Comparison of ENCODE assay signal across 30 mouse cellular contexts in genomic region chr5:34246443-34246842, GRCm38 (mm10). TPM values are rescaled to one million over a fixed set of nuclear protein-coding genes. Genes with fewer than 3 reads are reported as not detected.
"Had no signal": no experiment of that assay in that cellular context is flagged by ENCODE, and none has a peak within 500 bp of the region (broad histone marks: within the 10 kb centered on the region; RNA-seq: fewer than 3 reads in every experiment).

No protein-coding gene starts in this region.

- DNase-seq: cerebellum, postnatal 36 days; embryo, embryonic 11 days; forebrain, postnatal 0 days; gastrocnemius, adult 2 months; gastrocnemius, postnatal 10 days; gastrocnemius, postnatal 14 days; gastrocnemius, postnatal 25 days; gastrocnemius, postnatal 36 days; heart, adult 11 months; heart, adult 18-20 months; heart, adult 2 months had no signal

- ATAC-seq: forebrain, embryonic 13.5 days; forebrain, embryonic 14.5 days; forebrain, embryonic 15.5 days; forebrain, embryonic 16.5 days; forebrain, postnatal 0 days had no signal

- H3K27ac ChIP-seq: embryonic facial prominence, embryonic 10.5 days; embryonic facial prominence, embryonic 12.5 days; embryonic facial prominence, embryonic 13.5 days; embryonic facial prominence, embryonic 15.5 days; forebrain, embryonic 10.5 days; forebrain, embryonic 12.5 days; forebrain, embryonic 13.5 days; forebrain, embryonic 15.5 days; gastrocnemius, adult 2 months; heart, adult 2 months; heart, embryonic 10.5 days had no signal

- H3K27me3 ChIP-seq: embryonic facial prominence, embryonic 12.5 days; embryonic facial prominence, embryonic 13.5 days; embryonic facial prominence, embryonic 15.5 days; forebrain, embryonic 12.5 days; forebrain, embryonic 13.5 days; forebrain, embryonic 15.5 days had no signal

- H3K4me3 ChIP-seq: embryonic facial prominence, embryonic 10.5 days; embryonic facial prominence, embryonic 12.5 days; embryonic facial prominence, embryonic 13.5 days; embryonic facial prominence, embryonic 15.5 days; erythroblast, embryonic 14.5 days; forebrain, embryonic 10.5 days; forebrain, embryonic 12.5 days; forebrain, embryonic 13.5 days; forebrain, embryonic 15.5 days; gastrocnemius, adult 2 months; heart, adult 2 months; heart, embryonic 10.5 days had no signal

RNA-seq across cellular contexts. Expression of gene Zfyve28, which starts 41.8 kb away (rescaled TPM):
- total RNA-seq: common myeloid progenitor, adult 5-6 weeks; granulocyte monocyte progenitor cell, adult 5-6 weeks had no signal
- polyA plus RNA-seq: erythroblast, embryonic 14.5 days had no signal

RNA-seq across cellular contexts. Expression of gene Cfap99, which starts 42.0 kb away (rescaled TPM):
- total RNA-seq: common myeloid progenitor, adult 5-6 weeks; gastrocnemius, adult 18-20 months; gastrocnemius, adult 2 months; gastrocnemius, adult 8-10 months; gastrocnemius, postnatal 25 days; gastrocnemius, postnatal 36 days; granulocyte monocyte progenitor cell, adult 5-6 weeks; heart, adult 18-20 months; heart, adult 2 months; heart, adult 8-10 months had no signal
- polyA plus RNA-seq: embryonic facial prominence, embryonic 10.5 days; embryonic facial prominence, embryonic 11.5 days; embryonic facial prominence, embryonic 12.5 days; embryonic facial prominence, embryonic 13.5 days; erythroblast, embryonic 14.5 days; forebrain, embryonic 10.5 days; forebrain, embryonic 11.5 days; forebrain, embryonic 12.5 days; forebrain, embryonic 13.5 days; forebrain, embryonic 15.5 days; forebrain, embryonic 16.5 days; heart, adult 2 months; heart, embryonic 10.5 days had no signal
